Mouse (Mus musculus): ENCODE measurements at regions not wholly inside any gene's neighbourhood (a gene's known extent, or its start where the extent isn't known, plus 50 kb on each side); places are given as distances from the start of the nearest gene placed in this dataset.

- DNase-seq (ENCODE audit: low spot score in 2 of 2) = no peak
Observed at GRCm38 (mm10) chr12:32640591-32640990, 178.8 kb upstream of the Nampt start.

GRCm38 (mm10) chr12:32642493-32642892 is 176.9 kb upstream of the Nampt start:
- DNase-seq (ENCODE audit: low spot score in 2 of 2) = no peak

GRCm38 (mm10) chr12:32653096-32653495 is 166.2 kb upstream of the Nampt start:
- DNase-seq (ENCODE audit: low spot score in 2 of 2) = no peak

- no peak for DNase-seq (ENCODE audit: low spot score in 2 of 2)
Observed at GRCm38 (mm10) chr12:32656194-32656593, 163.2 kb upstream of the Nampt start.

- DNase-seq (ENCODE audit: low spot score in 2 of 2) = no peak
Observed at GRCm38 (mm10) chr12:32661782-32662413, 157.4 kb upstream of the Nampt start.

- DNase-seq (ENCODE audit: low spot score in 2 of 2) = no peak
Observed at GRCm38 (mm10) chr12:32666040-32666439, 153.3 kb upstream of the Nampt start.

GRCm38 (mm10) chr12:32677908-32678307 is 141.4 kb upstream of the Nampt start:
- DNase-seq (ENCODE audit: low spot score in 2 of 2) = no peak

- DNase-seq (ENCODE audit: low spot score in 2 of 2) = no peak
Observed at GRCm38 (mm10) chr12:32678756-32679155, 140.6 kb upstream of the Nampt start.

- DNase-seq (ENCODE audit: low spot score in 2 of 2) = no peak
Observed at GRCm38 (mm10) chr12:32681910-32682309, 137.4 kb upstream of the Nampt start.

GRCm38 (mm10) chr12:32683375-32683774 is 136.0 kb upstream of the Nampt start:
- DNase-seq (ENCODE audit: low spot score in 2 of 2) = no peak

GRCm38 (mm10) chr12:32685788-32686385 is 133.5 kb upstream of the Nampt start:
- DNase-seq (ENCODE audit: low spot score in 2 of 2) = no peak

GRCm38 (mm10) chr12:32689361-32689760 is 130.0 kb upstream of the Nampt start:
- no peak for DNase-seq (ENCODE audit: low spot score in 2 of 2)

GRCm38 (mm10) chr12:32690096-32690495 is 129.2 kb upstream of the Nampt start:
- no peak for DNase-seq (ENCODE audit: low spot score in 2 of 2)

GRCm38 (mm10) chr12:32692081-32692819 is 127.1 kb upstream of the Nampt start:
- DNase-seq (ENCODE audit: low spot score in 2 of 2) = no peak

- DNase-seq (ENCODE audit: low spot score in 2 of 2) = no peak
Observed at GRCm38 (mm10) chr12:32692962-32693361, 126.4 kb upstream of the Nampt start.

GRCm38 (mm10) chr12:32693678-32694077 is 125.7 kb upstream of the Nampt start:
- no peak for DNase-seq (ENCODE audit: low spot score in 2 of 2)

GRCm38 (mm10) chr12:32696832-32697231 is 122.5 kb upstream of the Nampt start:
- no peak for DNase-seq (ENCODE audit: low spot score in 2 of 2)

GRCm38 (mm10) chr12:32709188-32709587 is 110.2 kb upstream of the Nampt start:
- DNase-seq (ENCODE audit: low spot score in 2 of 2) = no peak

GRCm38 (mm10) chr12:32717129-32717921 is 102.0 kb upstream of the Nampt start:
- peak; percentile 60 to 73 for DNase-seq (ENCODE audit: low spot score in 2 of 2)

GRCm38 (mm10) chr12:32719203-32719602 is 100.1 kb upstream of the Nampt start:
- DNase-seq (ENCODE audit: low spot score in 2 of 2) = no peak

GRCm38 (mm10) chr12:32724451-32725188 is 94.7 kb upstream of the Nampt start:
- DNase-seq (ENCODE audit: low spot score in 2 of 2) = no peak
